Mouse (Mus musculus) megakaryocyte progenitor cell, adult 5-6 weeks (primary cell): ENCODE measurements around the gene Ccdc188. TPM values are rescaled to one million over a fixed set of nuclear protein-coding genes. Genes with fewer than 3 reads are reported as not detected.

Experiments used
- ATAC-seq: replicated peaks from 2 replicates; pipeline ENCODE4 v1.8.0; 2016; ENCODE audit warnings: mild to moderate bottlenecking, moderate TSS enrichment, inconsistent platforms; ENCODE audit not compliant: poor library complexity
- total RNA-seq, 2 experiments: library from RNA; stranded (forward) in 1 of 2; stranded (reverse) in 1 of 2; fragments of 157-497, 149-512 nt in 1 of 2; fragments of 200-1000 nt in 1 of 2; gene quantifications; 2 replicates each; pipeline versions ENCODE4 v1.2.3 to v1.2.4; 2015 to 2017

Ccdc188 gene
- total RNA-seq, 2 experiments from 2014 or later, result not detected

DNA sequence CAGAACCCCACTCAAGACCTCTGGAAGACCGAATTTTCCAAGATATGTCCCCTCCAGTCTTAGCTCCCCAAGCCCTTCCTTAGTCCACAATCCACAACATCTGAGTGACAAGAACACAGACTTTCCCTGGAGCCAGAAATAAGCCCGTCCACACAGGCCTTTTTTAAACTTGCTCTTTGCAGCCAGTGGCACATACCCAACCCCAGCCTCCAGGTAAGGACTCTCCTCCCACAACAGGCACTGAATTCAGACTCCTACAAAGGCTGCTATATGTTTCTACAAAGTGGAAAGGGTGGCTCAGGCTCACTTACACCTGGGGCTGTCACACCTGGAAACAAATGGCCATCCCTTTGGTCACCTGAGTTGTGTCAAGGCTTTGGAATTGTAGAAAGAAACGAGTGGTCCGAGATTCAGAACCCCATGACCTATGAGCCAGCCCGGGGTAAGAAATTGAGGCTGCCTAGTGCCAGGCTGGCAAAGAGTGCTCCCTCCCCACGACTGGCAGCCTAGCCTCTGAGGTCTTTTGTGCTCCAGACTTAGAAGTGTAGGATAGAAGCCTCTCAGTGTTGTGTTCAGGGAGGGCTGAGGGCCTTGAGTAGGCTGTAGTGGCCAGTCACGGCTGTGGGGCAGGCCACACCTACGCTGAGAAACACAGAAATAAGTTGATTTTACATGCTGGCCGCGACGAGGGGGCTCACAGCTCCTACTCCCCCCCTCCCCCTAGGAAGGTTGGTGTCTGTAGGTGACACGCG, 16.4 kb downstream of the Ccdc188 start:
- peak; percentile 4; the same call in 1 of the 2 replicates for ATAC-seq

DNA sequence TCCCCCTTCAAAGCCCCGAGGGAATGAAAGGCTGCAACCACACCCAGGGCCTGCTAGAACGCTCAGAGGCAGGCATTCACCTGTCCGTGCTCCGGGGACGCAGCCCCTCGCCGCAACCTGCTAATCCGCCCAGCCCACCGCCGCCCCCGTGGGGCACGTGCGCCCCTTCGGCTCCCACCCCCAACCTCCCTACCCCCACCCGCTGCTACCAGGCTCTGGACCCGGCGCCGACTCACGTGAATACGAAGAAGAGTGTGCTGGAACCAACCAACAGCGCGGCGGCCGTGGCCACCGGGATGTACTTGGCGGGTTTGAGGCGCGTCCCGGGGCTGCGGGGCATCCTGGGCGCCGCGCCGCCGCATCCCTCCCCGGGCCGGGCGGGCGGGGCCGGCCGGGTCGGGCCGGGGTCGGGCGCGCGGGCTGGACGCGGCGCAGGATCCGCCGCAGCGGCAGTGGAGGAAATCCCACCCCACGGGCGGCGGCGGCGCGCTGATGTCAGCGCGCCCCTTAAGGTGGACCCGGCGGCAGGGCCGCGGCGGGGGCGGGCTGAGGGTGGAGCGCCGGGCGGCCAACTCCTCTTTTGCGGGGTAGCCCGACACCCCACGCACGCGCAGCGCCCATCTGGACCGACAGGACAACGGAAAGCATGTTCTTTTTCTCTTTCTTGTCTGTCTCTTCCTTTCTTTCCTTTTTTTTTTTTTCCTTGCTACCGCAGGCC, 17.2 kb downstream of the Ccdc188 start, which contains the start of gene Zdhhc8:
TSS of gene Zdhhc8 (minus strand) at position 466 of the 718 bp plus-strand sequence.
- ATAC-seq, result peak; percentile 36

DNA sequence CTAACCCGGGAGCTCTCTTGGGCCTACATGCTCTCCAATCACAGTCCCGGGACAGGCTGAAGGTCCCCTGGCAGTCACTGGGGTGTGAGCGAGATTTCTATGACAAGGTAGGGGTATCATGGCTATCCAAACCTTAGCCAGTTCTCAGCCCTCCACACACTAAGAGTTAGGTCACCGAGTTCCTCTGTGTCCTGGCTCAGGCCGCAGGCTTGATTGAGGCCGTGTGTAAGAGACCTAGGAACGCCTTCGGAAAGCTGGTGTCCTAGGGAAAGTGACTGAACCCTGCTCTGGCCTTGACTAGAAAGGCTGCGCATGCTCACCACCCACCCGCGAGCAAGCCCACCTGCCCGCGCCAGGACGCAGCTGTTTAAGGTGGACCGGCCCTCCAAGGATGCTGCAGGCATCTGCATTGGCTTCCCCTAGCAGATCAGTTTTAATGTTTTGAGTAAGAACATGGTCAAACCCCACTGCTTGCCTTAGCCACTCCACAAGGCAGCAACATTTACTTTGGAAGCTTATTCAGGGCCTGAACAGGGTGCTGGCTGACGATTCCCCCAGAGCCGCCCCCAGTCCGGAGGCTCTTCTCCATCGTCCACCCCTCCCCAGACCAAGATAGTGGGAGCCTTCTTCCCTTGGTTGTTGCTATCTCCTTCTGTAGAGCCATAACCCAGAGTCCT, 17.8 kb downstream of the Ccdc188 start:
- ATAC-seq, result peak; percentile 36

DNA sequence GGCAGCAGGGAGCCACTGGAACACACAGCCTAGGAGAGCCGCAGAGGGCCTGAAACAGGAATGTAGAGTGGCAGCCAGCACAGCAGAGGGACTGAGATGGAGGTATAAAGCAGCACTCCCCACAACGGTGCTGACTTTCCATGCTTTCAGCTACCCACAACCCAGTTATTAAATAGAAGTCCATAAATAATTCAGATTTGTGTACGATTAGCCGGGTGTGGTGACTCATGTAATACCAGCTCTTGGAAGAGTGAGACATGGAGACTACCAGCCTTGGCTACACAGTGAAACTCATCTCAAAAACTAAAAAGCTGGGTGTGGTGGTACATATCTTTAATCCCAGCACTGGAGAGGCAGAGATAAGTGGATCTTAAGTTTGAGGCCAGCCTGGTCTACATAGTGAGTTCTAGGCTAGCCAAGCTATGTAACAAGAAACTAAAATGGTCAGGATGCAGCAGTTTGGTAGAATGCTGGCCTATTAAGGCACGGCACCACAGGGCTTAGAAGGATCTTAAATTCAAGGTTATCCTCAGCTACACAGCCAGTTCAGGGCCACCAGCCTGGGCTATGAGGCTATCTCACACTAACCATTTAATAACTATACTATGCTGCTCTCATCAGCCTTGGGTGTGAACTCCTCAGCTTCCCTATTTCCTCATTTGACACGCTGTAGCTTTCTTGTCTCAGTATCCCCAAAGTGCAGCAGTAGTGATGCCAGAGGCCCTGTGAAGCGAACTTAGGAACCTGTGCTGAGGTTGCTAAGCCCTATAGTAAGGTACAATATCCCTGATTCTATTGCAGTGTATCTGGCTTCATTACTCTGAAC, 19.2 kb downstream of the Ccdc188 start:
- no peak for ATAC-seq

DNA sequence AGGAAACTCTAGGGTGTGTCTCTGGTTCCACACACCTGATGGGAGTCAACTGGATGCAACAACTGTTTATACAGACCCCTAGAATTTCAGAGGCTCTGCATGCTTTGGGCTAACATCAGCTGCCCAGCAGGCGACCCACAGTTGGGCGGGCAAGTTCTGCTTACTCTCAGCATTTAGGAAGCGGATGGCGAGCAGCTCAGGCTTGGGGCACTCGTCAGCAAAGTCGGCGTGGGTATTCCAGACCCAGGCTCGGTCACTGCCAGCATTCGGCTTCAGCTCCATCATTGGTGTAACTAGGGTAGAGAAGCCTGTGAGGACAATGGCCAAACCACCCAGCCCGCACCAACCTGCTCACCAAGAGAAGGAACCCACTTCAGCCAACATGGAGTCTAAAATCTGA, 23.9 kb downstream of the Ccdc188 start:
- no peak for ATAC-seq

DNA sequence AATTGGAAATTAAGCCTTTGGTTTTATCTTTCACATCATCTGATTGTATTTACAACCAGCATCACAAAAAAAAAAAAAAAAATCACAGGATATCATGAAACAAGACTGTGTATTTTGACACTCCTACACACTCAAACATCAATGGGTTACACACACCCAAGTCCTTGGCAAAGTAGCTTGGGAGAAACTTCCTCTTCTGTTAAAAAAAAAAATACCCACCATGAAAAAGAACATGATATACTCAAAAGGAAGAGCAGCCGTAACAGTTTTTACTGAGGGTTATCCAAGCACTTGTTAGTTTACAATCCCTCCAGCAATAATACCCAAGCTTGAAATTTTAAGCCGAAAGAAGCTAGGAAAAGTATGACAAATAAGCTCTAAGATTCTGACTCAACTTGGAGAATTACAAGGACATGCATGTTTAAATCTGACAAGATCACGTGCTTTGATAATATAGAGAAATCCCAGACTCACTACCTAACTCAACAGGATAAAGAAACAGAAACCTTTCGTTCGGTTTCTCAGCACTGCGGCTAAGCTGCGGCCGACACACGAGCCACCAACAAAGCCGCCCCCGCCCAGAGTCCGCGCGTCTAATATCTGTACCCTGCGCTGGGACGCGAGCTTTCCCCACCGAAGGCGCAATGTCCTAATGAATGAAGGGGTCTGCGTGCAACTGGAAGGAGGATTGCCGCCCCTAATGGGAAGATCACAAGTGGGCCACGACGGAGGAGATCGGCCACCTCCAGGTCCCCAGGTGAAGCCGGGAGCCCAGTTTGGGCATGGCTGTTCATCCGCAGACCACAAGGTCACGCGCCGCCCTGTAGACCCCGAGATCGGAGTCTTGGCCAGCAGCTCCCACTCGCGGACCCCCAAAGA, 30.1 kb downstream of the Ccdc188 start:
- no peak for ATAC-seq

DNA sequence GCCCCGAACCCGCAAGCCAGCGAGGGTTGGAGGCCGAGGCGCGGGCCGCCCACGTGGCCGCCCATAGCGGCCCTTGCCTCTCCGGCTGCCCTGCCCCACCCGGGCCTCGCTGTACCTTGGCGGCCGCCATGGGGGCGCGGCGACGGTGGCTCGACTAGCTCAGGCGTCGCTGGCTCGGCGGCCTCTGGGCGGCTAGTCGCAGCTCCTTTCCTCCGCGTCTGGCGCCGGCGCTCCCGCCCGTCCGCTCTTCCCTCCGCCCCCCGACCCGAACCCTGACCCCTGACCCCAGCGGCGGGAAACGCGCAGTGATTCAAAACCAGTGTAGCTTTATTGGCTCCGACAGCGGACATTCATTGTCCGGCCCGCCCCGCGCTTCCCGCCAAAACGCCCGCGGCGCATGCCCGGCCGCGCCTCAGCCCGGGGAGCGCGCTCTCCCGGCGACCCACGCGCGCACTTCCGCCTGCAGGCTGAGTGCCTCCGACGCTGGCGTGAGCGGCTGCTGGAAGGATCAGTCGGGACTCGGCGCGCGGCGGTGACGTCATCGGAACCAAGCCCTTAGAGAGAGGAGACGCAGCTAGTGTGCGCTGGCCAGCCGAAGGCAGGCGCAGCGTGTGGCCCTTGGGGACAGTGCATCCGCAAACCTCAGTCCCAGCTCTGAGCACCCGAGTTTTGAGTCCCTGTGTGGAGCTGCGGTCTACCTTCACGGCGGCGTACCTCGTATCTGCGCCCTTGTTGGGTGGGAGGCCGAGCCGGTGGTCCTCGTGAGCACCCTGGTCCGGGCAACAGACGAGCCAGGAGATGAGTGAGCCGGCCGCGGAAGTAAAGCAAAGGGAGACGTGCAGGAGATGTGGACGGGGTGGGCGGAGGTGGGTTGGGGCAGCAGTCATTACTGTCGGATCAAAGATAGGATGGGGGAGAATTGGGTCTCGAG, 31.0 kb downstream of the Ccdc188 start, which contains the start of the genes Trmt2a and Ranbp1:
TSS of gene Trmt2a (plus strand) at position 247 of the 931 bp plus-strand sequence.
TSS of gene Ranbp1 (minus strand) at position 300 of the 931 bp plus-strand sequence.
- peak; percentile 75 for ATAC-seq

DNA sequence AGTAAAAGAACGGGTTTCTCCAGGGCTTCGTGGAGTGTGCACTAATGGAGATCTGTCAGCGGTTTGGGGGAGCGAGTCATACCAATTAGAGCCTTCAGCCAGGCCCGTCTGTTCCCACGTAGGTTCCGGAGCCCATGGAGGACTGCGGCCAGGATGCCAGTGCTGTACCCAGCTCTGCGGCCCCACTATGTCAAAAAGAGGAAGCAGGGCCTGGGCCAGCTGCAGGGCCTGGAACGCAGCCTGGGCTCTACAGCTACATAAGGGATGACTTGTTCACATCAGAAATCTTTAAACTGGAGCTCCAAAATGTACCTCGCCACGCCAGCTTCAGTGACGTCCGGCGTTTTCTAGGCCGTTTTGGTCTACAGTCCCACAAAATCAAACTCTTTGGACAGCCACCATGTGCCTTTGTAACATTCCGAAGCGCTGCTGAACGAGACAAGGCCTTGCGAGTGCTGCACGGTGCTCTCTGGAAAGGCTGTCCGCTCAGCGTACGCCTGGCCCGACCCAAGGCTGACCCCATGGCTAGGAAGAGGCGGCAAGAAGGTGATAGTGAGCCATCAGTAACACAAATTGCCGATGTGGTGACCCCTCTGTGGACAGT, 31.8 kb downstream of the Ccdc188 start:
- ATAC-seq, result peak; percentile 52

DNA sequence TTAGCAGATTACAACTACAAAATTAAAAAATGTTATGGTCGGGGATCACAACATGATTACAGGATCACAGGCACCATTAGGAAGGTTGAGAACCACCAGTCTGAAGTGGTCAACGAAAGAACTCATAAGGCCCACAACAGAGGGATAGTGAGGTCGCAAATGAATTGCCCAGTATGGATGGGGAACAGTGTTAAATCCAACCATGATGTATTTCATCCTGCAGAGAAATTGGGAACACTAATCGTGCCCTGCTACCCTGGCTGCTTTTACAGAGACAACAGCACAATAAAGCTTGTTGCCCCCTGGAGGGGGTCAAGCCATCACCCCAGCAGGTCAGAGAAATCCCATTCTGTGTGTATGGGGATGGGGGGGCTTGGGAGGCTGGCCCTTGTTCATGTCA, 32.6 kb downstream of the Ccdc188 start:
- ATAC-seq, result no peak

DNA sequence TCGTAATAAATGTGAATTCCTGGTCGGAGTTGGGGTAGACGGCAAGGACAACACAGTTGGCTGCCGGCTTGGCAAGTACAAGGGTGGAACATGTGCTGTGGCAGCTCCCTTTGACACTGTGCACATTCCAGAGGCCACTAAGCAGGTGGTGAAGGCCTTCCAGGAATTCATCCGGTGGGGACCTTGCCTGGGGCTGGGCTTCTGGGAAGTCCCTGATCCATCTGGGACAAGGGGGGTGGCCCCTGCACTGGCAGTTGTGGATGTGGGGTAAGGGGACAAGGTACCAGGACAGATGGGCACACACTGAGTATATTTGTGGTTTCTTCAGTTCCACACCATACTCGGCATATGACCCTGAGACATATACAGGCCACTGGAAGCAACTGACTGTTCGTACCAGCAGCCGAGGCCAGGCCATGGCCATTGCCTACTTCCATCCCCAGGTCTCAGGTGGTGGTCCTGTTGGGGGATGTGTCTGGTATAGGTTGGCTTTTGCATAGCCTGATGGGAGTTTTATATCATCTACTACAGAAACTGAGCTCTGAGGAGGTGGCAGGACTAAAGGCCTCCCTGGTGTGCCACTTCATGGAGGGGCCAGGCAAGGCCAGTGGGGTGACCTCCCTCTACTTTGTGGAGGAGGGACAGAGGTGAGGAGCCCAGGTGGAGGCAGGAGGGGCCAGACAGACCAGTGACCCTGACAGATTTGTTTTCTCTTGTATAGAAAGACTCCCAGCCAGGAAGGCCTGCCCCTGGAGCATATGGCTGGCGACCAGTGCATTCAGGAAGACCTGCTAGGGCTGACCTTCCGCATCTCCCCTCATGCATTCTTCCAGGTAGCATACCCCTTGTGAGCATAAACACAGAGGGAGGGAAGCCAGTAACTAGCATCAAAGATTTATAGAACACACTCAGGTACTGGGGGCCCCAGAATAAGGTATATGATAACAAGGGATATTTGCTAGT, 33.4 kb downstream of the Ccdc188 start:
- no peak for ATAC-seq

DNA sequence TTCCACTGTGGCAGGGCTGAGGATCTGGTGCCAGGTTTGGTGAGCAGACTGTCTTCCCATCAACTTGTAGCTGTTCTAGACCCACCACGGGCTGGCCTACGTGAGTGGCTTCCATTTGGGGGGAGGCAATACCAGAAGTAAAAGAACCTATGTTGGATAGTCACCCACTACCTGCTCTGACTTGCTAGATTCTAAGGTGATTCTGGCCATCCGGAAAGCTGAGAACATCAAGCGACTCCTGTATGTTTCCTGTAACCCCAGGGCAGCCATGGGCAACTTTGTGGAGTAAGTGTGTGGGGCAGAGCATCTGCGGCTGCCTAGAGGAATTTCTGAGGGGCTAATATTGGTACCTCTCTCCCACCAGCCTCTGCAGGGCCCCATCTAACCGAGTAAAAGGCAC, 35.1 kb downstream of the Ccdc188 start:
- ATAC-seq, result no peak

DNA sequence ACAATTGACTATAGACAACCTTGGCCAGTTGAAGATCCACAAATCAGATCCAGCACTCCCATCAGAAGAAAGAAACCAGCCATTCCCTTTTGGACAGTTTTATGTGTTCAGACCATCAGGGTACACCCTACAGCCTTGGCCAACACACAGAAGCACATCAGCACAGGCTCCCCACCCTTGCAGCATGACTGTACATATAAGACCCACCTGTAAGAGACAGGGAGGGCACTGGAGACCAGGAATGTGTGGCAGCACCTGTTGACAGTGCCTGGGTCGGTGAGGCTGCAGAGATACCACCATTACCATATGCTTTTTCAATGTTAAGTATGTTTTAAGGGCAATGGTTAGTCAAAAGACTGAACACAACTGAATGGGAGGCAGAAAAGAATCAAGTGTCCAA, 36.2 kb downstream of the Ccdc188 start:
- no peak for ATAC-seq

DNA sequence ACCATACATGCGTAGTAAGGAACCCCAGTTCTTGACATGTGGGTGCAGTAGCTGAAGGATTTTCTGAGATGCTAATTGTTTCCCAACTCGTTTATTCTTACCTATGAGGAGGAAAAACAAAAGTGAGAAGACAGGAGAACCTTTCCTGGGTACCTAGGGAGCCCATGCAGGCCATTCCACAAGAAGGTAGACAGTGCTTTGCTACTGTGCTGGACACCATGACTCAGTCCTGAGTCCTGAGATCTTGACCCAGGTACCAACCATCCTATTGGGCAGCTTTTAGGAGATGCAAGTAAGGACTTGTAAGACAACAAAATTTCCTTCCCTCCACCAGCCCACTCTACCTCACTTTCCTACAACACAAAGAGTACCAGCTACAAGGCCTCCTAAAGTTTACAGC, 40.5 kb downstream of the Ccdc188 start, which contains the start of gene Gm49776:
TSS of gene Gm49776 (minus strand) at position 101 of the 400 bp plus-strand sequence.
- ATAC-seq, result no peak

DNA sequence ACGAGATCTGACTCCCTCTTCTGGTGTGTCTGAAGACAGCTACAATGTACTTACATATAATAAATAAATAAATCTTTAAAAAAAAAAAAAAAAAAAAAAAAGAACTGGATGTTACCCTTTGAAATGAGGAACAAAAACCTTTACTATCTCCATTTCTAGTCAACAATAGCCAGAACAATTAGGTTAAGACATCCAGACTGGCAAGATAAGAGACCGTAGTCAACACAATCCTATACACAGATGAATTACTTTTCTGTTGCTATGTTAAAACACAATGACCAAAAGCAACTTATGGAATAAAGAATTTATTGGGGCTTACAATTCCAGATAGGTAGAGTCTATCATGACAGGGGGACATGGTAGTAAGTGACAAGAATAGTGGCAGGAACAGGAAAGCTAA, 47.3 kb downstream of the Ccdc188 start:
- ATAC-seq, result no peak

DNA sequence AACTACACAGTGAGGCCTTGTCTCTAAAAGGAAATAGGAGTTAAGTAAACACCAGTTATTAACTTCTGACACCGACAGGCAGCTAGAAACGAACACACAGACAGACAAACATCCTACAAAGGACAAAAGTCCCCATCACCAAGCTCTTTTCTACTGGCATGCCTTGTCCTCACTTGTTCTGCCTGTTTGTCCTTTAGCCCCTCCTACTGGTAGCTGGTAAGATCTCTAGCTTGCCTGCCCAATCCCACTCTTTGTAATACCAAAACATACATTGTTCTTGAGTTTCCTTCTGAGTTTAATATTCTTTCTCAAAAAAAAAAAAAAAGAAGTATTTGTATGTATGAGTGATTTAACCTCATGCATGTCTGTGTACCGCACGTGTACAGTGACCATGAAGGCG, 50.5 kb downstream of the Ccdc188 start:
- ATAC-seq, result peak; percentile 76
